Mouse (Mus musculus) CH12.LX (cell line): ENCODE results near the gene Higd1a. TPM values are rescaled to one million over a fixed set of nuclear protein-coding genes. Genes with fewer than 3 reads are reported as not detected.

Experiments used
- DNase-seq: peaks from one replicate; pipeline ENCODE4 v3.0.0-alpha.2; 2013; ENCODE audit errors: extremely low read depth
- H3K27ac ChIP-seq: 2 replicates; pipeline ENCODE4 v1.5.1; 2012; ENCODE audit warnings: low read depth, mild to moderate bottlenecking, control low read depth, moderate library complexity; ENCODE audit not compliant: insufficient read depth
- H3K27me3 ChIP-seq: replicated peaks from 2 replicates; pipeline ENCODE3; 2012; ENCODE audit warnings: inconsistent platforms
- H3K36me3 ChIP-seq, 2 experiments: replicated peaks in 1 of 2; 2 replicates each; pipeline versions ENCODE3 to v1.6.1; 2012; ENCODE audit warnings: inconsistent platforms in 1 of 2, low read length in 1 of 2, mild to moderate bottlenecking in 1 of 2, mixed read lengths in 1 of 2, moderate library complexity in 1 of 2; ENCODE audit not compliant: control insufficient read depth in 1 of 2, insufficient read depth in 1 of 2
- H3K4me1 ChIP-seq, 2 experiments: 2 replicates each; pipeline ENCODE4 v1.6.1; 2012; ENCODE audit warnings: inconsistent platforms in 1 of 2, moderate library complexity in 1 of 2; ENCODE audit not compliant: insufficient read depth in 2 of 2, control insufficient read depth in 1 of 2
- H3K4me2 ChIP-seq: 2 replicates; pipeline ENCODE4 v1.6.1; 2012; ENCODE audit warnings: low read depth, mild to moderate bottlenecking, control low read depth; ENCODE audit not compliant: poor library complexity, insufficient read depth, severe bottlenecking
- H3K4me3 ChIP-seq, 3 experiments: fragments of 150-350 bp in 1 of 3; sonication (generic) in 1 of 3; replicated peaks in 1 of 3; 2 replicates each; pipeline versions ENCODE3 to v1.5.1; 2011 to 2012; ENCODE audit warnings: low read depth in 2 of 3, low read length in 2 of 3, mild to moderate bottlenecking in 2 of 3, moderate library complexity in 2 of 3, control low read depth in 1 of 3, improper control_type of control experiment in 1 of 3, inconsistent platforms in 1 of 3, mixed read lengths in 1 of 3; ENCODE audit not compliant: poor library complexity in 1 of 3
- H3K79me2 ChIP-seq: replicated peaks from 2 replicates; pipeline ENCODE4 v1.6.1; 2012; ENCODE audit warnings: mild to moderate bottlenecking, moderate library complexity; ENCODE audit not compliant: control insufficient read depth, poor library complexity, insufficient read depth, severe bottlenecking; ENCODE audit errors: extremely low read depth
- H3K9ac ChIP-seq: 2 replicates; pipeline ENCODE4 v1.6.1; 2012; ENCODE audit warnings: low read depth, mild to moderate bottlenecking, control low read depth, moderate library complexity; ENCODE audit not compliant: insufficient read depth
- H3K9me3 ChIP-seq: replicated peaks from 2 replicates; pipeline ENCODE3; 2012; ENCODE audit warnings: low read length, inconsistent platforms, mixed read lengths
- CHD1 ChIP-seq: IDR thresholded peaks from 2 replicates; pipeline ENCODE4 v1.6.1; 2012; ENCODE audit warnings: low read depth, low read length, improper control_type of control experiment, inconsistent platforms
- CHD2 ChIP-seq: IDR thresholded peaks from 2 replicates; pipeline ENCODE4 v1.6.1; 2011; ENCODE audit warnings: low read length, improper control_type of control experiment
- CTCF ChIP-seq, 2 experiments: IDR thresholded peaks in 1 of 2; conservative IDR thresholded peaks in 1 of 2; 2 replicates each; pipeline ENCODE4 v1.5.1; 2011 to 2012; ENCODE audit warnings: low read depth in 2 of 2, low read length in 2 of 2, improper control_type of control experiment in 1 of 2, inconsistent platforms in 1 of 2, mild to moderate bottlenecking in 1 of 2, moderate library complexity in 1 of 2
- EP300 ChIP-seq: IDR thresholded peaks from 2 replicates; pipeline ENCODE4 v1.6.1; 2011; ENCODE audit warnings: low read length, improper control_type of control experiment
- ETS1 ChIP-seq: conservative IDR thresholded peaks from 2 replicates; pipeline ENCODE4 v1.6.1; 2012; ENCODE audit warnings: low read depth, mild to moderate bottlenecking, inconsistent platforms, low read length, improper control_type of control experiment, moderate library complexity
- MAFK ChIP-seq: IDR thresholded peaks from 2 replicates; pipeline ENCODE4 v1.6.1; 2011; ENCODE audit warnings: low read length, improper control_type of control experiment; ENCODE audit not compliant: insufficient replicate concordance
- MAX ChIP-seq: IDR thresholded peaks from 2 replicates; pipeline ENCODE4 v1.6.1; 2011; ENCODE audit warnings: low read length, improper control_type of control experiment
- MAZ ChIP-seq: IDR thresholded peaks from 2 replicates; pipeline ENCODE4 v1.6.1; 2012; ENCODE audit warnings: low read depth, mild to moderate bottlenecking, inconsistent platforms, low read length, improper control_type of control experiment, moderate library complexity
- NELFE ChIP-seq: IDR thresholded peaks from 2 replicates; pipeline ENCODE4 v1.6.1; 2011; ENCODE audit warnings: low read depth, low read length, improper control_type of control experiment
- NRF1 ChIP-seq: IDR thresholded peaks from 2 replicates; pipeline ENCODE4 v1.6.1; 2014; ENCODE audit warnings: low read depth, mild to moderate bottlenecking, inconsistent platforms, low read length, improper control_type of control experiment, moderate library complexity
- PAX5 ChIP-seq: IDR thresholded peaks from 2 replicates; pipeline ENCODE4 v1.6.1; 2012; ENCODE audit warnings: low read length, inconsistent platforms, mixed read lengths
- RAD21 ChIP-seq: IDR thresholded peaks from 2 replicates; pipeline ENCODE4 v1.6.1; 2011; ENCODE audit warnings: low read depth, mild to moderate bottlenecking, low read length, improper control_type of control experiment, moderate library complexity
- RCOR1 ChIP-seq: conservative IDR thresholded peaks from 2 replicates; pipeline ENCODE4 v1.6.1; 2012; ENCODE audit warnings: low read depth, mild to moderate bottlenecking, inconsistent platforms, low read length, improper control_type of control experiment
- SIN3A ChIP-seq: IDR thresholded peaks from 2 replicates; pipeline ENCODE4 v1.6.1; 2012; ENCODE audit warnings: low read length, improper control_type of control experiment, inconsistent platforms
- SMC3 ChIP-seq: IDR thresholded peaks from 2 replicates; pipeline ENCODE4 v1.6.1; 2011; ENCODE audit warnings: low read depth, low read length, improper control_type of control experiment
- UBTF ChIP-seq: IDR thresholded peaks from 2 replicates; pipeline ENCODE4 v1.6.1; 2012; ENCODE audit warnings: low read depth, mild to moderate bottlenecking, inconsistent platforms, low read length, improper control_type of control experiment, moderate library complexity
- USF1 ChIP-seq: IDR thresholded peaks from 2 replicates; pipeline ENCODE4 v1.6.1; 2014; ENCODE audit warnings: low read depth, mild to moderate bottlenecking, inconsistent platforms, low read length, improper control_type of control experiment
- ZKSCAN1 ChIP-seq: IDR thresholded peaks from 2 replicates; pipeline ENCODE4 v1.6.1; 2012; ENCODE audit warnings: low read depth, inconsistent platforms, low read length, improper control_type of control experiment, borderline replicate concordance
- ZMIZ1 ChIP-seq: IDR thresholded peaks from 2 replicates; pipeline ENCODE4 v1.6.1; 2012; ENCODE audit warnings: low read depth, mild to moderate bottlenecking, inconsistent platforms, low read length, improper control_type of control experiment
- ZNF384 ChIP-seq: IDR thresholded peaks from 2 replicates; pipeline ENCODE4 v1.6.1; 2012; ENCODE audit warnings: low read depth, low read length, improper control_type of control experiment, inconsistent platforms
- dilution Hi-C: fragments of 300-500 bp; cut with MboI; formaldehyde crosslinking; loops from 2 replicates; pipeline ENCODE4 v1.14.3; 2020; ENCODE audit warnings: low sequenced_read_pairs; ENCODE audit not compliant: extremely low pct_unique_long_range_greater_than_20kb, extremely low pct_ligation_motif_present
- in situ Hi-C: fragments of 300-500 bp; cut with MboI; formaldehyde crosslinking; loops from 3 replicates; pipeline ENCODE4 v1.14.3; 2019; ENCODE audit warnings: low sequenced_read_pairs, low pct_ligation_motif_present, low pct_unique_long_range_greater_than_20kb, mixed read lengths
- polyA plus RNA-seq: library from polyadenylated mRNA; unstranded; fragments of >175 nt; gene quantifications from 2 replicates; pipeline ENCODE4 v1.2.1, GENCODE M21; 2012; ENCODE audit warnings: low read depth; ENCODE audit not compliant: insufficient read length
- total RNA-seq, 2 experiments: library from RNA; depleted of rRNA; stranded (reverse); fragments of 300-350 nt in 1 of 2; fragments of >200 nt in 1 of 2; gene quantifications; 2 replicates each; pipeline ENCODE4 v1.2.3; 2012 to 2014

Higd1a gene
- total and polyA plus RNA-seq, 3 experiments, result 75.4 to 132 (median 93.2) TPM

DNA sequence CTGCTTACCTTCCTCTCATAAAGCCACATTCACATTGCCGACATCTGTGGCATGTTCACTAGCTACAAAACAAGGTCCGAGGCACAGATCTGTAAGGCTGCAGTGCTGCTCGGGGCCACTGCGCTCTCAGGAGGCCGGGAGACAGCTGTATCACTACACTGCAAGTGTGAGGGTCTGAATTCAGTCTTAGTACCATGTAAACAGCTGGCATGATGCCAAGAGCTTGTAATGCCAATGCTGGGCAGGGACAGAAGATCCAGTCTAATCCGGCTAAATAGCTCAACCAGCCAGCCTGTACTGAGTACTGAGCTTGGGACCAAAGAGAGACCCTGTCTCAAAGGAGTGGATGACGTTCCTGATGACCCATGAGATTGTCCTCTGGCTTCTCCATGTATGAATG is 34.2 kb downstream of the Higd1a start:
- H3K4me3 ChIP-seq, result no peak overlapping the region
- H3K4me1 ChIP-seq, result 0 out of 4 replicates have a peak, but pooled peaks cover 0 to 2% of the 10 kb centered on the region in 2 experiments
- no peak overlapping the region for H3K27ac ChIP-seq
- DNase-seq, result no peak
- dilution Hi-C loops, result no loop called here
- H3K79me2 ChIP-seq, result no peaks in the 10 kb centered on the region
- no peak for TF ChIP-seq CHD2
- no peak for TF ChIP-seq SIN3A
- no peak for TF ChIP-seq ZKSCAN1
- TF ChIP-seq MAFK, result no peak
- TF ChIP-seq USF1, result no peak
- no peak for TF ChIP-seq ZNF384
- TF ChIP-seq MAZ, result no peak
- TF ChIP-seq UBTF, result no peak
- no peak for TF ChIP-seq CTCF (conservative IDR thresholded peaks at IDR 0.05 in 1 of 2, IDR thresholded peaks at IDR 0.05 in 1 of 2; ENCODE audit: low read depth in 2 of 2, low read length in 2 of 2)
- TF ChIP-seq MAX, result no peak
- no peak for TF ChIP-seq NRF1
- no peak for TF ChIP-seq CHD1
- TF ChIP-seq ETS1, result no peak
- TF ChIP-seq ZMIZ1, result no peak
- no peak for TF ChIP-seq RCOR1
- no peak for TF ChIP-seq PAX5
- no peak for TF ChIP-seq SMC3
- TF ChIP-seq NELFE, result no peak
- no peak for TF ChIP-seq RAD21
- in situ Hi-C loops, result no loop called here
- H3K9me3 ChIP-seq, result no peaks in the 10 kb centered on the region
- H3K27me3 ChIP-seq, result peaks cover 53% of the 10 kb centered on the region
- no peak overlapping the region for H3K4me2 ChIP-seq
- no peak overlapping the region for H3K9ac ChIP-seq
- H3K36me3 ChIP-seq, result no peaks in the 10 kb centered on the region

DNA sequence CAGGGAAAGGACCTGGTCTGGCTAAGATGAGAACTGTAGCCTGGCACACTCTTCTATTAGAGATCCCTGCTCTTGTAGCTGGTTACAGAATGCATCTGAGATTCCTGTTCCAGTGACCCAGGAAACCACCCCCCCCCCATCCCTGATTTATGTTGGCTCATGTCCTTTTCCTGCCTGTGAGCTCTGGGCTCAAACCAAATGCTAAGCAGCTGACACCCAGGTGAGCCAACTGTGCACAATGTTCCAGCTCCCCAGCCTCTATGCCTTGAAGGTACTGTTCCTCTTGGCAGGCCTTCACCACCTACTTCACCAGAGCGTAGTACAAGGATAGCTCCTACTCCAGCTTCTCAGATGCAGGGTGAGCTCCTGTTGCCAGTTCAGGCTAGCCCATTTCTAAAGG is 35.1 kb downstream of the Higd1a start:
- Histone ChIP-seq H3K4me3 (no peak overlapping the region), H3K4me1 (0 out of 4 replicates have a peak, but pooled peaks cover 0 to 2% of the 10 kb centered on the region in 2 experiments), H3K27ac (no peak overlapping the region), H3K79me2 (no peaks in the 10 kb centered on the region), H3K27me3 (peaks cover 59% of the 10 kb centered on the region), H3K9me3 (no peaks in the 10 kb centered on the region), H3K9ac (no peak overlapping the region), H3K36me3 (no peaks in the 10 kb centered on the region), H3K4me2 (no peak overlapping the region)
- TF ChIP-seq ZMIZ1 (no peak), CHD1 (no peak), ZNF384 (no peak), EP300 (no peak), ETS1 (no peak)
- in situ Hi-C loops, result no loop called here
- dilution Hi-C loops, result no loop called here
- no peak for DNase-seq
